Mouse (Mus musculus) gastrocnemius, adult 2 months (tissue): ENCODE results near the gene Fgfr4. TPM values are rescaled to one million over a fixed set of nuclear protein-coding genes. Genes with fewer than 3 reads are reported as not detected.
A peak's percentile ranks its signal among the peaks of the same experiment; 100 is the strongest.
"Not testable (repeated sequence)": the region's sequence is repeated elsewhere in the genome, so short reads cannot be mapped to it uniquely, and the experiment has no call there.

Experiments used
- DNase-seq: peaks from one replicate; pipeline ENCODE4 v3.0.0; 2022
- H3K27ac ChIP-seq: fragments of 200-600 bp; 2 replicates; pipeline ENCODE4 v1.8.1; 2022; ENCODE audit warnings: mild to moderate bottlenecking
- H3K4me3 ChIP-seq: fragments of 200-600 bp; 2 replicates; pipeline ENCODE4 v1.8.1; 2022; ENCODE audit warnings: mild to moderate bottlenecking, moderate library complexity
- CTCF ChIP-seq: fragments of 200-600 bp; IDR thresholded peaks from 2 replicates; pipeline ENCODE4 v1.8.1; 2022; ENCODE audit warnings: antibody characterized with exemption, mild to moderate bottlenecking, moderate library complexity
- intact Hi-C: fragments of 180-260 bp; cut with DNase I; formaldehyde crosslinking; loops from one replicate; pipeline ENCODE4 v1.15.1; 2025
- total RNA-seq, 2 experiments: library from RNA; stranded (reverse); gene quantifications; 2 replicates each; pipeline ENCODE4 v1.2.3; 2021

Fgfr4 gene
- total RNA-seq, 2 experiments from 2014 or later, result 2.1 to 2.3 TPM

DNA sequence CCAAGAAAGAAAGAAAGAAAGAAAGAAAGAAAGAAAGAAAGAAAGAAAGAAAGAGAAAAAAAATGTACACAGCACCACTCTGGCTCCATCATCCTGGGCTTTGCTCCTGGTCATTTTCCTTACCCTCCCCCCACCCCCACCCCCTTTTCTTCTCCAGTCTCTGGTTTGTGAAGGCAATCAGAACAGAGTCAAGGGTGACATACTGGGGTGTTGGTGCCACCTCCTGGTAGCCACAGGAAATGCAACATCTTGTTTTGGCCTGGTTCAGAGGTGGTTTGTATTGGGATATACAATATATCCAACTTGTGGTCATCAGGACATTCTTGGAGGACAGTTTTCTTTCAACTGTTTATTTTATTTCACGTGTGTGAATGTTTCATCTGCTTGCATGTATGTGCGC lies 26.1 kb downstream of the Fgfr4 start:
- DNase-seq, result peak; percentile 75
- intact Hi-C loops, result loop anchor here (1.0 to 5.0 kb wide), 2 partner anchors 43 to 381 kb away; no protein-coding TSS in a partner anchor
- TF ChIP-seq CTCF, result peak; percentile 74
- H3K27ac ChIP-seq, result peak overlapping the region; percentile 72
- no peak overlapping the region for H3K4me3 ChIP-seq

DNA sequence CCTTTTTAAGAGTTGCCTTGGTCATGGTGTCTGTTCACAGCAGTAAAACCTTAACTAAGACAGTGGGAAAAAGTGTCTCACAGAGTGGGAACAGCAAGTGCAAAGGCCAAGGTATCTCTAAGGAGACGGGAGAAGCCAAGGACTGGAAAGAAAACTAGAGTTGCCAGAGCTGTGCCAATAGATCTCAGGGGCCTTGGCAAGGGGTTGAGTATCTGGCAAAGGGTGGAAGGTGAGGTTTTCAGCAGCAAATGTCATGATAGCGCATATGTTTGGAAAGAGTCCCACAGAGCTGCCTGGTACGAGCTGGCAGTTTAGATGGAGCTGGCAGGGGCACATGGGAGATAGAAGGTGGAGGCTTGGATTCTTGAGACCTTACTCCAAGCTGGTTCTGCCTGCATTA lies 27.2 kb downstream of the Fgfr4 start:
- Histone ChIP-seq H3K27ac (no peak overlapping the region), H3K4me3 (no peak overlapping the region)
- DNase-seq, result peak; percentile 29
- intact Hi-C loops, result loop anchor here (5.0 kb wide), 1 partner anchor 382 kb away; no protein-coding TSS in a partner anchor
- no peak for TF ChIP-seq CTCF

DNA sequence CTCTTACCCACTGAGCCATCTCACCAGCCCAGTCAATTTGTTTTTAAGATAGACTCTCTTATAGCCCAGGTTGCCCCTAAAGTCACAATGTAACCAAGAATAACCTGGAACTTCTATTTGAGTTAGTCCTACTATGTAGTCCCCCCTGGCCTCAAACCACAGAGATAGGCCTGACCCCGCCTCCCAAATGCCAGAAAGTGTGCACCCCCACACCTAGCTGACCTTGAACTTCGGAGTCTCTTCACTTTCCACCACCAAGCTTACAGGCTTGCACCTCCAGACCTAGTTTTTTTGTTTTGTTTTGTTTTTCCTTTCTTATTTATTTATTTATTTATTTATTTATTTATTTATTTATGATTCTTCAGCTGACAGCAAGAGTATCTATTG lies 29.3 kb downstream of the Fgfr4 start:
- TF ChIP-seq CTCF, result no peak
- intact Hi-C loops, result loop anchor here (2.0 to 5.0 kb wide), 3 partner anchors 31 to 66 kb away; no protein-coding TSS in a partner anchor
- Histone ChIP-seq H3K4me3 (peak overlapping the region; percentile 70), H3K27ac (peak overlapping the region; percentile 92)
- no peak for DNase-seq

DNA sequence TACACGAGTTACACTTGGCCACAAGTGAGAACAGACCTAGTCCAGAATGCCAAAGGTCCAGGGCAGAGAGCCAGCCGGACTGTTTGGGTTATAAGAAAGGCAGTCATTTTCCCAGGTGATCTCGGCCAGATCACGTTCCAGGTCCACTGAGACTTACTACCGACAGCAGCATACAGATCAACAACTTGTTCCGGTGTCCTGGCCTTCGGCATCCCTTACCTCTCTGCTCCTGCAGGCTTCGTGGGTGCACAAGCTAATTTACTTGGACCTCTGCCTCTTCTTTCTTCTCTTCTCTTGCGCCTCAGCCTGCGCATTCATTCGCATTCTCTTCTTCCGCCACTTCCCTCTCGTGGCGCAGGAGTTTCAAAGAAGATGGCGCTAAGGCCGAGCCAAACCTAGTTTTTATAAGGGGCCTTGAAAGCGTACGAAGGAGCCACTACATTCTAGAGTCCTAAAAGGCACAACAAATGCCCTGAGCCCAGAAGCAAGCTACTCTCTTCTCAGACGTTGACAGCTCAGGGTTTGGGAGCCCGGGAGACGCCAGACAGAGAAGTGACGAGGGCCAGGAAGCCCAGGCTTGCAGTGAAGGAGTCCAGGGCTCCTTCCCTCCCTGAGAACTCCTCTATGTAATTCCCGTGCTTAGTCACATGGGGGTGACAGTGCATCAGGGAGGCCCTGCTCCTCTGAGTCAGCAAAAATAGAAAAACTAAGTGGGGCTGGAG lies 29.9 kb downstream of the Fgfr4 start:
- TF ChIP-seq CTCF, result peak; percentile 77
- intact Hi-C loops, result loop anchor here (2.0 to 5.0 kb wide), 3 partner anchors 30 to 65 kb away; no protein-coding TSS in a partner anchor
- DNase-seq, result peak; percentile 73
- H3K27ac ChIP-seq, result peak overlapping the region; percentile 92
- H3K4me3 ChIP-seq, result peak overlapping the region; percentile 70

DNA sequence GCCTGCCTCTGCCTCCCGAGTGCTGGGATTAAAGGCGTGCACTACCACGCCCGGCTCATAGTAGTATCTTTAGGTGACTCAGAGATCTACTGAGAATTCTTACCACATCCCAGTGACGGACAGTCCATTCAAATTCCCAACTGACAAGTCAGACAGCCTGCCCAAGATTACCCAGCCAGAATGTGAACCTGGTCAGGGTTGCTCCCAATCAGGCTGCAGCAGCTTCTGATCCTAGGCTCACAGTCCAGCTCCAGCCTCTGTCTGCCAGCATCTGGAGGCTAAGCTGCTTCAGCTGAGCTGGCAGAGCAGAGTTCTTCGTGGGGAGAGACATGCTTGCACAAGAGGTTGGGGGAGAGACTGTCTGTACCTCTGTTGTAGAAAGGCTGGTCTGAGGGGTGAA lies 30.9 kb downstream of the Fgfr4 start:
- TF ChIP-seq CTCF, result no peak
- no peak overlapping the region for H3K4me3 ChIP-seq
- intact Hi-C loops, result loop anchor here (2.0 to 5.0 kb wide), 3 partner anchors 29 to 64 kb away; no protein-coding TSS in a partner anchor
- no peak for DNase-seq
- H3K27ac ChIP-seq, result peak overlapping the region; percentile 20; the same call in 1 of the 2 replicates

DNA sequence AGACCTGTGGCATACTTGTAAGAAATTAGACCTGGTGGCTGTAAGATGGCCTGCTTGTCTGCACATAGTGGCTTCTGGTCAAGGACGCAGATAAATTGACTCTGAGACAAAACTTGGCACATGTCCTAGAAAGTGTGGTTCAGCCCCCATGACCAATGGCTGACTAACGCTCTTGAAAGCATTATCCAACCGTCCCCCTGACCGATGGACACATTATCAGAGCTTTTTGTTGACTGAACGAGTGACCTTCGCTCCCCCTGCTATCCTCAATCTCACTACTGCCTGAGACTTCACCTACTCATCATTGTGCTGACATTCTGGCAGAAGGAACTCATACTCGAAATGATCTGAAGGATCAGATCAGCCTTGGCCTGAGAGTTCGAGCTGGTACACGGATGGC lies 34.6 kb downstream of the Fgfr4 start:
- intact Hi-C loops, result not testable (repeated sequence)

DNA sequence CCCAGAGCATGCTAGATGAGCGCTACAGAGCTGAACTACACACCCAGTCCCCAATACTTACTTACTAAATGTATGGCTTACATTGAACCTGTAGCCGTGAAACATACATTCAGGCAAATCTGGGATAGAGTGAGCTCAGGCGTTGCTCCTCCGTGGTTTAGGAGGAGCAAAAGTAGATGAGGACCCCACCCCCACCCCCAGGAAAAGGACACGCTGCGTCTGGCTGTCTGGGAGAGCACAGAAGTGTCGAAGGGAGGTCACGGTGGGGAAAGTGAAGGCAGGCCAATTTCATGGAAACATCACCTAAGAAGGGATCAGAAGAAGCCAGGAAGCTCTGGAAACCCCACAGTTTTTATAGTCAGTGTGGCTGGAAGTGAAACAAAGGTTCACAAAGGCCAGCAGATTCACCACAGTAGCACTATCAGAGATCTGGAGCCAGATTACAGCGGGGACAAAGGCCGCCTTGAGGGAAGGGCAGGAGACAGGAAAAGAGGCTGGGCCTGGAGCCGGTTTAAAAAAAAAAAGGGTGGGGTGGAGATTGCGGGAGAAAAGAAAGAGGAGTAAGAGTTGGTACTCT lies 37.2 kb downstream of the Fgfr4 start:
- H3K4me3 ChIP-seq, result peak overlapping the region; percentile 73
- H3K27ac ChIP-seq, result peak overlapping the region; percentile 94
- no peak for TF ChIP-seq CTCF
- intact Hi-C loops, result loop anchor here (2.0 kb wide), 1 partner anchor 21 kb away; no protein-coding TSS in a partner anchor
- DNase-seq, result no peak

More for the DNA sequence above, 34.6 kb downstream of the Fgfr4 start:
- not testable (repeated sequence) for DNase-seq, H3K27ac ChIP-seq, H3K4me3 ChIP-seq

DNA sequence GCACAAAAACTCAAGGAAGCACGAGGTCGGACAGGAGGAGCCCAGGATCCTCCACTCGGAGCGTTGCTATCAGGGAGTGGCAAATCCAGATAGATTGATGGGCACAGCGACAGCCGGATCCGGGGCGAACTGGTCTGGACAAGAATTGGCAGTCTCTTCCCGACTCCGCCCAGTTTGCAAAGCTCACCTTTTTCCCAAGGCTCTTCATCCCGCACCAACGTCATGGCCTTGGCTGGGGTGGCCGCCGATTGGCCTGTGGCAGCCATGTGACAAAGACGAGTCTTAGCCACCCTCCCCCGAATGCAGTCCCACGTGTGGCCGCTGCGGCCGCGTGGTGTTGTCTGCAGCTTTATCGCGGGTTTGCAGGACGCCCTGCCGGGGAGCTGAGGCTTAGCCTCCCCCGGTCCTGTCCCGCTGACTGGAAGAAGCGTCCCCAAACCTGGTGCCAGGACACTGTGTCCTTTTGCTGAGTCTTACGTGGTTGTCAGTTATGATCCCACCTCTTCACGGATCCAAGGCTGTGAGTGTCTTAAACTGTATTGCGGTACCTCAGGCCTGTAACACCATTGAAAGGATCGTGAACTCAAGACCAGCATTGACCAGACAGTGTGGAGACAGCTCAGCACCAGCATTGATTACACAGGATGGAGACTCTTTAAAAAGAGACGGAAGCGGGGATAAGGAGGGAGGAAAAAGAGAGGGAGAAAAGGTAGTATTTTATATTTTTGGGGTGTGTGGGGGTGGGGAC lies 37.9 kb downstream of the Fgfr4 start:
- peak; percentile 77 for TF ChIP-seq CTCF
- Histone ChIP-seq H3K4me3 (peak overlapping the region; percentile 73), H3K27ac (peak overlapping the region; percentile 94)
- intact Hi-C loops, result loop anchor here (2.0 kb wide), 1 partner anchor 21 kb away; no protein-coding TSS in a partner anchor
- peak; percentile 98 for DNase-seq

DNA sequence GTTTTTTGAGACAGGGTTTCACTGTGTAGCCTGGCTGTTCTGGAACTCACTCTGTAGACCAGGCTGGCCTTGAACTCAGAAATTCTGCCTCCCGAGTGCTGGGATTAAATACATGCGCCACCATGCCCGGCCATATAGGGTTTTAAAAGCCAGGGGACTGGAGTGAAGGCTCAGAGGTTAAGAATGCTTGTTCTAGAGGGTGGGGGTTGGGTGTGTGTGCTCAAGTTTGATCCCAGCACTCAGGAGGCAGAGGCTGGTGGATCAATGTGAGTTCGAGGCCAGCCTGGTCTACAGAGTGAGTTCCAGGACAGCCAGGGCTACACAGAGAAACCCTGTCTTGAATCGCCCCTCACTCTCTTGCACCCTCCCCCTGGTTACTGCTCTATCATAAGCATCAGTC lies 39.1 kb downstream of the Fgfr4 start:
- DNase-seq, result no peak
- no peak overlapping the region for H3K27ac ChIP-seq
- H3K4me3 ChIP-seq, result no peak overlapping the region
- intact Hi-C loops, result loop anchor here (2.0 kb wide), 1 partner anchor 19 kb away; no protein-coding TSS in a partner anchor
- no peak for TF ChIP-seq CTCF

DNA sequence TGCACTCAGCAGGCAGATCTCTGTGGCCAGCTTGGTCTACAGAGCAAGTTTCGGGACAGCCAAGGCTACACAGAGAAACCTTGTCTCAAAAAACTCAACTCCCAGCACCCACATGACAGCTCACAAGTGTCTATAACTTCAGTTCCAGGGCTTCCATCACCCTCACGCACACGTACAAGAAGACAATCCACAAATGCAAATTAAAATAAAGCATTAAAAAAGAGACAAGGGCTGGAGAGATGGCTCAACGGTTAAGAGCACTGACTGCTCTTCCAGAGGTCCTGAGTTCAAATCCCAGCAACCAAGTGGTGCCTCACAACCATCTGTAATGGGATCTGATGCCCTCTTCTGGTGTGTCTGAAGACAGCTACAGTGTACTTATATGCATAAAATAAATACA lies 50.3 kb downstream of the Fgfr4 start:
- H3K4me3 ChIP-seq, DNase-seq, intact Hi-C loops, H3K27ac ChIP-seq: not testable (repeated sequence)

DNA sequence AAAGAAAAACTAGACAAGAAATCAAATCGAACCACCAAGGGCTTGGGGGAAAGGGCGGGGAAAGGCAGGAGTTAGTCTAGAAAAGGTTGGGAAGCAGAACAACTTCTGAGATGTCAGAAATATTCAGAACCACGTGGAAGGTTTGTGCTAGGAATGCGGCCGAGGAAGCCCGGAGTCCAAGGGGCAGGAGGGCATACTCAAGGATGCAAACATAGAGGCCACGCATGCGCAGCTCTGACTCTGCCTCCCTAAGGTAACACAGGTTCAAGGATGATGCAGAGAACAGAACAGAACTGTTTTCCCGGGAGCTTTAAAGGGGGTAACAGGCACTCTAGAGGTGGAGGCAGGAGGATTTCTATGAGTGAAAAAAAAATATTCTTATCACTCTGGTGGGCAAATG lies 51.3 kb downstream of the Fgfr4 start:
- intact Hi-C loops, result no loop called here
- TF ChIP-seq CTCF, result no peak
- Histone ChIP-seq H3K4me3 (no peak overlapping the region), H3K27ac (no peak overlapping the region)
- no peak for DNase-seq

DNA sequence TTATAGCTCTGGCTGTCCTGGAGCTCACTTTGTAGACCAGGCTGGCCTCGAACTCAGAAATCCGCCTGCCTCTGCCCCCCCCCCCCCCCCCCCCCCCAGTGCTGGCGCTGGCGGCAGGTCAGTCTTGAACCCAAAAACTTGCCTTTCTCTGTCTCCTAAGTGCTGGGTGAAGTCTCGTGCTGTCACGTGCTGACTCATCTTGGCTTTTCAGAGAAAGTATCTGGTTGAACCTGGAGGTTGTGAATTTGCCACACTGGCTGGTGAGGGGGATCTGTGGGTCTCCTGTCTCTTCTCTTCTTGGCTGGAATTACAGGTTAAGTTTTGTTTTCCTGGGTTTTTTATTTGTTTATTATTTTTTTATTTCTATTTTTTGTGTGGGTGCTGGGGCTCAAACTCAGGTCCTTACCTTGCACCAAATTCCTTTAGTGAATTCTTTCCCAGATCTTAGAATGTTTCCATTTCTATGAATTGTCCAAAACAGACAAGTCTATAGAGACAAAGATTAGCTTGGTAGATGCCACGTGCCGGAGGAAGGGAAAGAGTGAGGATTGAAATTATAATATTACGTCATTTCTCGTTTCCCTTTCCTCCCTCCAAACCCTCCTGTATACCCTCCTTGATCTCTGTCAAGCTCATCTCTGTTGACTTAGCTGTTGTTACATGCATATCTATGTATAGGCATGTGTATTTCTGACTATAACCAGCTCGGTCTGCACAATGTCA lies 52.4 kb downstream of the Fgfr4 start:
- intact Hi-C loops, result no loop called here
- no peak for TF ChIP-seq CTCF

More for the DNA sequence above, 52.4 kb downstream of the Fgfr4 start:
- H3K27ac ChIP-seq, result no peak overlapping the region
- no peak for DNase-seq
- H3K4me3 ChIP-seq, result no peak overlapping the region
